Mouse (Mus musculus) thymus, adult 2 months (tissue): ENCODE data around the gene Tecpr2.

Source experiments
- CTCF ChIP-seq: fragments of 200-500 bp; IDR thresholded peaks from 2 replicates; pipeline ENCODE4 v1.5.1; 2012; ENCODE audit warnings: mild to moderate bottlenecking, control low read depth, low read length, moderate library complexity, borderline replicate concordance; ENCODE audit not compliant: control insufficient read depth, poor library complexity, insufficient read depth; ENCODE audit errors: extremely low read depth
- POLR2A ChIP-seq: fragments of 200-500 bp; IDR thresholded peaks from 2 replicates; pipeline ENCODE4 v1.6.1; 2012; ENCODE audit warnings: mild to moderate bottlenecking, low read length, control low read depth, moderate library complexity; ENCODE audit not compliant: control insufficient read depth, poor library complexity, insufficient read depth; ENCODE audit errors: extremely low read depth

DNA sequence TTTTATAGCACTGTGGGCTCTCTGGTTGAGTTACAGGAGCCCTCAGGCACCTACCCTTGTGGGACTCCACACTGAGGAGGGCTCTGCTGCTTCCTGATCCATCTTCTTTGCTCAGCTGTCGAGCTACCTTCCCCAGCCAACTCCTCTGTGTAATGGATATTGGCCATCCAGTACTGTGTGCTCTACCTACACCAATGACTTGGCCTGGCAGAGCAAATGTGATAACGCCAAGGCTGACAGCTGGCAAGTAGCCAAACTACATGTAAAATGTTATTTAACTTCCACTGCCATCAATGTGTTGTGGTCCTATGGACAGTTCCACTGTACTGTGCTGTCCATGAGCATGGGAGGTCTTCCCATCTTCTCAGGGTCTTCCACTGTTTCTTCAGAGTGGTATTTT is 72.9 kb downstream of the Tecpr2 start:
- TF ChIP-seq CTCF = no peak
- no peak for TF ChIP-seq POLR2A
